Mouse (Mus musculus) embryonic facial prominence, embryonic 10.5 days (tissue): ENCODE results near the gene Chrng. TPM values are rescaled to one million over a fixed set of nuclear protein-coding genes. Genes with fewer than 3 reads are reported as not detected.
A peak's percentile ranks its signal among the peaks of the same experiment; 100 is the strongest.

ENCODE experiments used
- DNase-seq: peaks from one replicate; pipeline ENCODE4 v3.0.0-alpha.2; 2017; ENCODE audit warnings: low spot score
- H3K27ac ChIP-seq: fragments of 300-500 bp; sonication (generic); replicated peaks from 2 replicates; pipeline ENCODE4 v1.5.1; 2016; ENCODE audit warnings: mild to moderate bottlenecking
- H3K27me3 ChIP-seq: fragments of 300-500 bp; sonication (generic); replicated peaks from 2 replicates; pipeline ENCODE4 v1.6.1; 2016; ENCODE audit warnings: low read depth, mild to moderate bottlenecking; ENCODE audit not compliant: poor library complexity, severe bottlenecking
- H3K36me3 ChIP-seq: fragments of 300-500 bp; sonication (generic); replicated peaks from 2 replicates; pipeline ENCODE4 v1.6.1; 2016; ENCODE audit warnings: mild to moderate bottlenecking, moderate library complexity
- H3K4me1 ChIP-seq: fragments of 300-500 bp; sonication (generic); 2 replicates; pipeline ENCODE4 v1.6.1; 2016
- H3K4me3 ChIP-seq: fragments of 300-500 bp; sonication (generic); 2 replicates; pipeline ENCODE4 v1.5.1; 2016; ENCODE audit warnings: mild to moderate bottlenecking, moderate library complexity
- H3K9me3 ChIP-seq: fragments of 300-500 bp; sonication (generic); 2 replicates; pipeline ENCODE4 v1.6.1; 2016; ENCODE audit warnings: mild to moderate bottlenecking
- WGBS: fragments of 180-500 bp; shearing (Covaris S2); methylation state at CpG from one replicate; pipeline ENCODE4 v1.1.7; 2016; 5-methylcytosine and 5-hydroxymethylcytosine counted together
- polyA plus RNA-seq: library from polyadenylated mRNA; unstranded; fragments of >200 nt; fragmentation: Nextera tagmentation; extraction: Ambion mirVana; gene quantifications from 2 replicates; pipeline ENCODE4 v1.2.1, GENCODE M21; 2016

Gene Chrng
- polyA plus RNA-seq, 1 experiment from 2014 or later: 0.39 TPM

DNA sequence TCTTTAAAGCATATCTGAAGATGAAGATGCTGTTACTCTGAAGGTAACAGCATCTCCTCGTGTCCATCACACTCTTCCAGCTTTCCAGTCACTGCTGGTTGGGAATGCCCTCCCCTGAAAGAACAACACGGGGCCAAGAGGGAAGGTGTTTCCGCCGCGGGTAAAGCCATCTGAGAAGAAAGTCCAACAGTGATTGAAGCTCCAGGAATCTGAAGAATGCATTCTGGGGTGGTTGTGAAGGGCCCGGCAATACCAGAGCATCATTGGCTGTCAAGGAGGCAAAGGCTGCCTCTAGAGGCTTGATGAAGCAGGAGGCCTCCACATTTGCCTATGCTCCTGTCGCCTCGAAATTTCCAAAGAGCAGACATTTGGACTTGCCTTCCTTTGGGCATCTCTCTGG is 34.6 kb downstream of the Chrng start:
- 69% methylated on average over 8 of the region's 8 CpGs for WGBS
- Histone ChIP-seq H3K4me1 (no peaks in the 10 kb centered on the region), H3K4me3 (no peak overlapping the region), H3K9me3 (no peaks in the 10 kb centered on the region), H3K27ac (no peak overlapping the region), H3K36me3 (peaks cover 64% of the 10 kb centered on the region), H3K27me3 (no peaks in the 10 kb centered on the region)
- DNase-seq: no peak

GRCm38 (mm10) chr1:87243021-87243420 is 38.6 kb downstream of the Chrng start:
- H3K36me3 ChIP-seq: peaks cover 25% of the 10 kb centered on the region
- H3K27me3 ChIP-seq: no peaks in the 10 kb centered on the region
- peaks cover 7% of the 10 kb centered on the region for H3K4me1 ChIP-seq
- no peak for DNase-seq
- no peak overlapping the region for H3K4me3 ChIP-seq
- 89% methylated on average over 8 of the region's 8 CpGs for WGBS
- no peaks in the 10 kb centered on the region for H3K9me3 ChIP-seq
- H3K27ac ChIP-seq: no peak overlapping the region

- 0 out of 2 replicates have a peak, but pooled peaks cover under 1% of the 10 kb centered on the region for H3K36me3 ChIP-seq
- peaks cover 7% of the 10 kb centered on the region for H3K4me1 ChIP-seq
- H3K9me3 ChIP-seq: no peaks in the 10 kb centered on the region
- no peak overlapping the region for H3K27ac ChIP-seq
- no peak overlapping the region for H3K4me3 ChIP-seq
- no peak for DNase-seq
- WGBS: 43% methylated on average over 1 of the region's 1 CpGs
- no peaks in the 10 kb centered on the region for H3K27me3 ChIP-seq
These were observed 41.0 kb downstream of the Chrng start for GRCm38 (mm10) chr1:87245430-87245829.

DNA sequence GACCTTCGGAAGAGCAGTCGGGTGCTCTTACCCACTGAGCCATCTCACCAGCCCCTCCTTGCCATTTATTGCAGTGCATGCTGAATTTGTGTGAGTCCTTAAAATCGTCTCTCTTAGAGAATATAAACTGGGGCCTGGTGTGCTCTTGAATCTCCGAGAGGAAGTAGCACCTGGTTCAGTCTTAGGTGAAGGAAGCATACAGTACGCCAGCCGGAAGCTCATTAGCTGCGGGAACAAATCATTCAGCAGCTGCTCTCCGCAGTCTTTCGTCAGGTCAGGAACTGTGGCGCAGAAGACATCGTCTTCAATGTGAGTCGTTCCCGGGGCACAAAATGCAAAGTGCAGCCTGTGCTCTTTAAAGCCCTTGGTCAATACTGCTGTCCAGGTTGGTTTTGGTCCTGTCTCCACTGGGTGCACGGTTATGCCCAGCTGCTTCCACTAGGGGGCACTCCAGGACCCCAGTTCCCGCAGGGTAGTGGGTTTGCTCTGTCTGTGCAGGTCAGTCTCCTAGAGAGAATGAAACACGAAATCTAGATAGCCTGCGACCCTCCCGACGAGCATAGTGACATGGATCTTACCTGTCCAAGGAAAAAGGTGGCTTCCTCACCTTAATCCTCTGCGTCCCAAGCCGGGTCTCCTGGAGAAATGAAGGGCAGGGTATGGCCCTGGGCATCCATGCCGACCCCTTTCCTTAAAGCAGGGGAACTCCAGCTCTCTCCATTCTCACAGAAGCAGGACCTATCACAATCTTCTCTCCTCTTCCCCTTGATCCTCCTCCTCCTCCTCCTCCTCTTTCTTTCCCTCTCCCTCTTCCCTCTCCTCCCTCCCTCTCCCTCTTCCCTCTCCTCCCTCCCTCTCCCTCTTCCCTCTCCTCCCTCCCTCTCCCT is 41.7 kb downstream of the Chrng start:
- Histone ChIP-seq H3K9me3 (no peaks in the 10 kb centered on the region), H3K27me3 (no peaks in the 10 kb centered on the region), H3K27ac (no peak overlapping the region), H3K4me1 (peaks cover 7% of the 10 kb centered on the region), H3K4me3 (peak overlapping the region; percentile 13), H3K36me3 (no peaks in the 10 kb centered on the region)
- DNase-seq: peak; percentile 89
- WGBS: 27% methylated on average over 22 of the region's 22 CpGs

GRCm38 (mm10) chr1:87252040-87252609 is 47.7 kb downstream of the Chrng start:
- H3K9me3 ChIP-seq: no peaks in the 10 kb centered on the region
- peaks cover 6% of the 10 kb centered on the region; the same call in 1 of the 2 replicates for H3K27me3 ChIP-seq
- H3K4me3 ChIP-seq: no peak overlapping the region
- WGBS: 57% methylated on average over 5 of the region's 5 CpGs
- no peaks in the 10 kb centered on the region for H3K36me3 ChIP-seq
- H3K27ac ChIP-seq: no peak overlapping the region
- DNase-seq: peak; percentile 24
- H3K4me1 ChIP-seq: no peaks in the 10 kb centered on the region

GRCm38 (mm10) chr1:87255173-87255572 is 50.7 kb downstream of the Chrng start:
- 70% methylated on average over 4 of the region's 4 CpGs for WGBS
- H3K9me3 ChIP-seq: no peaks in the 10 kb centered on the region
- peaks cover 37% of the 10 kb centered on the region for H3K27me3 ChIP-seq

GRCm38 (mm10) chr1:87257691-87258090 is 53.2 kb downstream of the Chrng start:
- Histone ChIP-seq H3K4me1 (peaks cover 4% of the 10 kb centered on the region; the same call in 1 of the 2 replicates), H3K27me3 (peaks cover 61% of the 10 kb centered on the region), H3K9me3 (no peaks in the 10 kb centered on the region), H3K36me3 (no peaks in the 10 kb centered on the region), H3K27ac (no peak overlapping the region), H3K4me3 (no peak overlapping the region)
- DNase-seq: no peak
- WGBS: 16% methylated on average over 11 of the region's 11 CpGs

More at GRCm38 (mm10) chr1:87255173-87255572, 50.7 kb downstream of the Chrng start:
- no peaks in the 10 kb centered on the region for H3K36me3 ChIP-seq
- no peak for DNase-seq
- H3K27ac ChIP-seq: no peak overlapping the region
- no peak overlapping the region for H3K4me3 ChIP-seq
- H3K4me1 ChIP-seq: peaks cover 4% of the 10 kb centered on the region; the same call in 1 of the 2 replicates

DNA sequence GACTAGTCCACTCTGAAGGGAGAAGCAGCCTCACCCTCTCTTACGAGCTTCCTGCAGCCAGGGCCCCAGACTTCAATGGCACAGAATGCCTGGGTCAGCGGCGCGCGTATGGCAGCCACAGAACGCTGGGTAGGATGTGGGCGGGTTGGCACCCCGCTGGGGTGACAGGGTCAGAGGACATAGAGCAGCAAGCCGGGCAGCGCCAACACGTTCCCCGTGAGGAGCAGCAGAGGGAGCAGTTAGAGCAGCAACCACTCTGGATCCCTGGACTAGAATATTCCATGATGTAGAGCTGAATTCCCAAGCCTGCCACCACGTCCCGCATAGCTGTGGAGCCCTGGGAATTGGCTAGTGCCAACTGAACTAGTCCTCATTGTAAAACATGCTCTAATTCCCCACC is 54.0 kb downstream of the Chrng start:
- Histone ChIP-seq H3K4me1 (peaks cover 8% of the 10 kb centered on the region), H3K4me3 (no peak overlapping the region), H3K27ac (no peak overlapping the region), H3K27me3 (peaks cover 68% of the 10 kb centered on the region), H3K36me3 (no peaks in the 10 kb centered on the region), H3K9me3 (no peaks in the 10 kb centered on the region)
- WGBS: 19% methylated on average over 14 of the region's 14 CpGs
- DNase-seq: no peak

DNA sequence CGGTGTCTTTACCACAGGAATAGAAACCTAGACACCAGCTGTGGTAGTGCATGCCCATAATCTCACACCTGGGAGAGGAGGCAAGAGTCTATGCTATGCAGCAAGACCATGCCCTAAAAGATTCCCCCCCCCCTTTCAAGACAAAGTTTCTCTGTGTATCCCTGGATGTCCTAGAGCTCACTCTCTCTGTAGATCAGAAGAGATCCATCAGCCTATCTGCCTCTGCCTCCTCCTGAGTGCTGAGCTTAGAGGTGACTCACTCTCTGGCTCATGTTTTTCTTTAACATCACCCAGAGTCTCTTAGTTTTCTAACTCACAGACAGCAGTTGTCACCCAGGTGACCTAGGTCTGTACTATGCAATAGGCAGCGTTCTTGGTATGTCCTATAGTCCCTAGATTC is 54.9 kb downstream of the Chrng start:
- Histone ChIP-seq H3K9me3 (no peaks in the 10 kb centered on the region), H3K4me3 (no peak overlapping the region), H3K36me3 (no peaks in the 10 kb centered on the region), H3K27ac (no peak overlapping the region), H3K4me1 (peaks cover 16% of the 10 kb centered on the region), H3K27me3 (peaks cover 77% of the 10 kb centered on the region)
- 76% methylated on average over 2 of the region's 2 CpGs for WGBS
- no peak for DNase-seq

Other genes starting within 250 kb of the Chrng start
- gene Alppl2, start 114.7 kb upstream of the Chrng start, polyA plus RNA-seq: not detected in 2 replicates
- gene Alpi, start 103.1 kb upstream of the Chrng start, polyA plus RNA-seq: not detected in 2 replicates
- gene Akp3, start 79.7 kb upstream of the Chrng start, polyA plus RNA-seq: not detected in 2 replicates
- 1.2 and 3.1 TPM in 2 replicates for gene Ecel1, start 48.1 kb upstream of the Chrng start, polyA plus RNA-seq
- 0.71 and 0.94 TPM in 2 replicates for gene Prss56, start 21.3 kb upstream of the Chrng start, polyA plus RNA-seq
- gene Chrnd, start 14.1 kb upstream of the Chrng start, polyA plus RNA-seq: 0.13 and 0.17 TPM in 2 replicates
- 175 and 185 TPM in 2 replicates for gene Eif4e2, start 9.3 kb downstream of the Chrng start, polyA plus RNA-seq
- 0.69 and 0.77 TPM in 2 replicates for gene Efhd1, start 59.7 kb downstream of the Chrng start, polyA plus RNA-seq
- 49.7 and 55.2 TPM in 2 replicates for gene Gigyf2, start 122.3 kb downstream of the Chrng start, polyA plus RNA-seq
- 1.4 and 1.8 TPM in 2 replicates for gene Kcnj13, start 190.1 kb downstream of the Chrng start, polyA plus RNA-seq